Comparison of ENCODE assay signal across 21 mouse cellular contexts in genomic region chr6:8128164-8128563, GRCm38 (mm10).
DNase-seq lines count a peak whose midpoint lies in the region; ATAC-seq lines count a peak whose summit lies in the region.
"Had no signal": no experiment of that assay in that cellular context is flagged by ENCODE, and none has a peak within 500 bp of the region (broad histone marks: within the 10 kb centered on the region; RNA-seq: fewer than 3 reads in every experiment).

No protein-coding gene starts in this region.

- ATAC-seq in frontal cortex, adult (ENCODE audit: low TSS enrichment), result peak; percentile 90
- no peak for ATAC-seq in megakaryocyte-erythroid progenitor cell, adult 5-6 weeks (replicated peaks; ENCODE audit: low FRiP score, low TSS enrichment, poor library complexity, severe bottlenecking)
- ATAC-seq: activated CD4-positive, CD25-positive, alpha-beta regulatory T cell, adult 4 months; CD4-positive, CD25-positive, alpha-beta regulatory T cell, adult 4 months; Patski had no signal

- no peak for DNase-seq in frontal cortex, postnatal 14 days (ENCODE audit: low spot score in 2 of 2)
- peak; percentile 1 to 22 for DNase-seq in left cerebral cortex, adult 9 months (ENCODE audit: low spot score in 2 of 2)
- DNase-seq in left cerebral cortex, postnatal 4 days, result no peak
- peak; percentile 56 for DNase-seq in brain, adult 2 months (ENCODE audit: low read depth, low spot score)
- peak; percentile 34 for DNase-seq in telencephalon, adult 2 months (ENCODE audit: low read depth, low spot score)
- no peak for DNase-seq in layer of hippocampus, postnatal 14 days (ENCODE audit: low spot score in 2 of 2)
- DNase-seq: adrenal gland, adult 2 months; adrenal gland, adult 8-10 months; adrenal gland, postnatal 10 days; adrenal gland, postnatal 14 days; adrenal gland, postnatal 25 days; adrenal gland, postnatal 36 days; B cell, adult 2 months; cerebellum, adult 11 months; cerebellum, adult 11-12 months; cerebellum, adult 18-20 months had no signal

- intact Hi-C loops in left cerebral cortex, postnatal 4 days (cut with DNase I), result no loop called here

Comparison
In these comparisons a context has a peak if more than half of its experiments do, and no peak if none do; other contexts are left out.
1. DNase-seq: peak in left cerebral cortex, adult 9 months (2 of 2), brain, adult 2 months (single experiment) and telencephalon, adult 2 months (single experiment); none in frontal cortex, postnatal 14 days (0 of 2), left cerebral cortex, postnatal 4 days (single experiment) and layer of hippocampus, postnatal 14 days (0 of 2).